Mouse (Mus musculus) MEL (cell line): ENCODE measurements around the gene Dbnl. TPM values are rescaled to one million over a fixed set of nuclear protein-coding genes. Genes with fewer than 3 reads are reported as not detected.

Experiments used
- DNase-seq: peaks from one replicate; pipeline ENCODE4 v3.0.0; 2011; ENCODE audit warnings: low read depth, low spot score
- H3K27ac ChIP-seq: 2 replicates; pipeline ENCODE4 v1.5.1; 2012; ENCODE audit warnings: low read depth, mild to moderate bottlenecking, control low read depth, low read length, moderate library complexity; ENCODE audit not compliant: control insufficient read depth
- H3K27me3 ChIP-seq, 2 experiments: fragments of 150-350 bp in 1 of 2; sonication (generic) in 1 of 2; 2 replicates each; pipeline ENCODE4 v1.6.1; 2012; ENCODE audit warnings: low read length in 2 of 2, mild to moderate bottlenecking in 2 of 2, improper control_type of control experiment in 1 of 2, moderate library complexity in 1 of 2; ENCODE audit not compliant: insufficient read depth in 2 of 2, control insufficient read depth in 1 of 2
- H3K36me3 ChIP-seq, 2 experiments: 2 replicates each; pipeline ENCODE4 v1.6.1; 2012 to 2014; ENCODE audit warnings: low read length in 2 of 2, improper control_type of control experiment in 1 of 2, inconsistent platforms in 1 of 2, mild to moderate bottlenecking in 1 of 2; ENCODE audit not compliant: insufficient read depth in 2 of 2, control insufficient read depth in 1 of 2
- H3K4me1 ChIP-seq, 2 experiments: fragments of 150-350 bp in 1 of 2; sonication (generic) in 1 of 2; 2 replicates each; pipeline ENCODE4 v1.6.1; 2012; ENCODE audit warnings: low read length in 2 of 2, improper control_type of control experiment in 1 of 2, mild to moderate bottlenecking in 1 of 2; ENCODE audit not compliant: insufficient read depth in 2 of 2, control insufficient read depth in 1 of 2
- H3K4me3 ChIP-seq, 2 experiments: fragments of 150-350 bp in 1 of 2; sonication (generic) in 1 of 2; 2 replicates each; pipeline ENCODE4 v1.5.1; 2012; ENCODE audit warnings: low read depth in 2 of 2, low read length in 2 of 2, mild to moderate bottlenecking in 2 of 2, moderate library complexity in 2 of 2, control low read depth in 1 of 2, improper control_type of control experiment in 1 of 2; ENCODE audit not compliant: control insufficient read depth in 1 of 2, insufficient read depth in 1 of 2
- H3K79me2 ChIP-seq: 2 replicates; pipeline ENCODE4 v1.6.1; 2012; ENCODE audit warnings: mild to moderate bottlenecking, low read length, moderate library complexity; ENCODE audit not compliant: control insufficient read depth, poor library complexity, insufficient read depth
- H3K9ac ChIP-seq: 2 replicates; pipeline ENCODE4 v1.6.1; 2012; ENCODE audit warnings: low read depth, mild to moderate bottlenecking, control low read depth, low read length, moderate library complexity; ENCODE audit not compliant: control insufficient read depth, poor library complexity, severe bottlenecking
- H3K9me3 ChIP-seq: fragments of 150-350 bp; sonication (generic); replicated peaks from 2 replicates; pipeline ENCODE4 v1.6.1; 2012; ENCODE audit warnings: mild to moderate bottlenecking, low read length, improper control_type of control experiment, moderate library complexity; ENCODE audit not compliant: insufficient read depth
- BHLHE40 ChIP-seq: IDR thresholded peaks from 2 replicates; pipeline ENCODE4 v1.6.1; 2012; ENCODE audit warnings: low read depth, mild to moderate bottlenecking, inconsistent platforms, low read length, improper control_type of control experiment, borderline replicate concordance
- CHD1 ChIP-seq: IDR thresholded peaks from 2 replicates; pipeline ENCODE4 v1.6.1; 2012; ENCODE audit warnings: low read depth, mild to moderate bottlenecking, inconsistent platforms, low read length, improper control_type of control experiment
- CHD2 ChIP-seq: IDR thresholded peaks from 2 replicates; pipeline ENCODE4 v1.6.1; 2011; ENCODE audit warnings: low read length, improper control_type of control experiment
- CTCF ChIP-seq, 3 experiments: IDR thresholded peaks in 2 of 3; conservative IDR thresholded peaks in 1 of 3; 2 replicates each; pipeline ENCODE4 v1.5.1; 2011 to 2012; ENCODE audit warnings: low read length in 3 of 3, low read depth in 2 of 3, mild to moderate bottlenecking in 2 of 3, improper control_type of control experiment in 1 of 3, inconsistent platforms in 1 of 3, mixed read lengths in 1 of 3, moderate library complexity in 1 of 3; ENCODE audit not compliant: control insufficient read depth in 1 of 3, insufficient read depth in 1 of 3, poor library complexity in 1 of 3, severe bottlenecking in 1 of 3
- E2F4 ChIP-seq: IDR thresholded peaks from 2 replicates; pipeline ENCODE4 v1.6.1; 2011; ENCODE audit warnings: low read depth, low read length, improper control_type of control experiment, borderline replicate concordance
- ELF1 ChIP-seq: IDR thresholded peaks from 2 replicates; pipeline ENCODE4 v1.6.1; 2014; ENCODE audit warnings: low read depth, mild to moderate bottlenecking, inconsistent platforms, low read length, improper control_type of control experiment, moderate library complexity
- EP300 ChIP-seq, 2 experiments: IDR thresholded peaks; 2 replicates each; pipeline ENCODE4 v1.6.1; 2011; ENCODE audit warnings: improper control_type of control experiment in 2 of 2, low read length in 2 of 2, low read depth in 1 of 2, mild to moderate bottlenecking in 1 of 2
- ETS1 ChIP-seq: IDR thresholded peaks from 2 replicates; pipeline ENCODE4 v1.6.1; 2012; ENCODE audit warnings: low read depth, mild to moderate bottlenecking, inconsistent platforms, low read length, improper control_type of control experiment, moderate library complexity
- JUND ChIP-seq: IDR thresholded peaks from 2 replicates; pipeline ENCODE4 v1.6.1; 2011; ENCODE audit warnings: low read depth, mild to moderate bottlenecking, improper control_type of control experiment, low read length
- KAT2A ChIP-seq: conservative IDR thresholded peaks from 2 replicates; pipeline ENCODE4 v1.6.1; 2012; ENCODE audit warnings: low read depth, low read length, improper control_type of control experiment, inconsistent platforms
- MAFK ChIP-seq: IDR thresholded peaks from 2 replicates; pipeline ENCODE4 v1.6.1; 2011; ENCODE audit warnings: low read depth, mild to moderate bottlenecking, low read length, improper control_type of control experiment, borderline replicate concordance
- MEF2A ChIP-seq: IDR thresholded peaks from 2 replicates; pipeline ENCODE4 v1.6.1; 2014; ENCODE audit warnings: low read depth, mild to moderate bottlenecking, inconsistent platforms, low read length, improper control_type of control experiment; ENCODE audit not compliant: poor library complexity, insufficient replicate concordance, severe bottlenecking; ENCODE audit errors: extremely low read depth
- MXI1 ChIP-seq: IDR thresholded peaks from 2 replicates; pipeline ENCODE4 v1.6.1; 2011; ENCODE audit warnings: mild to moderate bottlenecking, low read depth, low read length, improper control_type of control experiment
- MYB ChIP-seq: IDR thresholded peaks from 2 replicates; pipeline ENCODE4 v1.6.1; 2011; ENCODE audit warnings: mild to moderate bottlenecking, low read depth, low read length, improper control_type of control experiment
- MYC ChIP-seq: IDR thresholded peaks from 2 replicates; pipeline ENCODE4 v1.6.1; 2011; ENCODE audit warnings: low read depth, mild to moderate bottlenecking, low read length, improper control_type of control experiment, moderate library complexity
- NELFE ChIP-seq: IDR thresholded peaks from 2 replicates; pipeline ENCODE4 v1.6.1; 2011; ENCODE audit warnings: low read depth, low read length, improper control_type of control experiment
- NRF1 ChIP-seq: IDR thresholded peaks from 2 replicates; pipeline ENCODE4 v1.6.1; 2014; ENCODE audit warnings: low read depth, mild to moderate bottlenecking, inconsistent platforms, low read length, improper control_type of control experiment, moderate library complexity; ENCODE audit not compliant: poor library complexity, insufficient read depth, severe bottlenecking
- POLR2A ChIP-seq, 2 experiments: IDR thresholded peaks; 2 replicates each; pipeline ENCODE4 v1.6.1; 2011 to 2012; ENCODE audit warnings: low read length in 2 of 2, mild to moderate bottlenecking in 2 of 2, control low read depth in 1 of 2, improper control_type of control experiment in 1 of 2, low read depth in 1 of 2, moderate library complexity in 1 of 2; ENCODE audit not compliant: control insufficient read depth in 1 of 2, insufficient read depth in 1 of 2, poor library complexity in 1 of 2
- POLR2AphosphoS5 ChIP-seq: IDR thresholded peaks from 2 replicates; pipeline ENCODE4 v1.6.1; 2012; ENCODE audit warnings: low read depth, borderline replicate concordance, mild to moderate bottlenecking, inconsistent platforms, low read length, moderate library complexity, mixed read lengths
- RCOR1 ChIP-seq: IDR thresholded peaks from 2 replicates; pipeline ENCODE4 v1.6.1; 2012; ENCODE audit warnings: low read depth, mild to moderate bottlenecking, inconsistent platforms, low read length, improper control_type of control experiment
- SIN3A ChIP-seq: IDR thresholded peaks from 2 replicates; pipeline ENCODE4 v1.6.1; 2012; ENCODE audit warnings: low read length, improper control_type of control experiment, inconsistent platforms
- UBTF ChIP-seq: IDR thresholded peaks from 2 replicates; pipeline ENCODE4 v1.6.1; 2012; ENCODE audit warnings: low read depth, mild to moderate bottlenecking, inconsistent platforms, low read length, improper control_type of control experiment, moderate library complexity, borderline replicate concordance; ENCODE audit not compliant: insufficient read depth
- USF1 ChIP-seq: IDR thresholded peaks from 2 replicates; pipeline ENCODE4 v1.6.1; 2014; ENCODE audit warnings: low read depth, mild to moderate bottlenecking, inconsistent platforms, low read length, improper control_type of control experiment, moderate library complexity
- USF2 ChIP-seq, 2 experiments: IDR thresholded peaks; 2 replicates each; pipeline ENCODE4 v1.6.1; 2011 to 2012; ENCODE audit warnings: improper control_type of control experiment in 2 of 2, low read length in 2 of 2, borderline replicate concordance in 1 of 2, inconsistent platforms in 1 of 2, low read depth in 1 of 2, mild to moderate bottlenecking in 1 of 2; ENCODE audit not compliant: insufficient read depth in 1 of 2
- ZC3H11A ChIP-seq: IDR thresholded peaks from 2 replicates; pipeline ENCODE4 v1.6.1; 2012; ENCODE audit warnings: low read depth, mild to moderate bottlenecking, inconsistent platforms, low read length, improper control_type of control experiment
- ZKSCAN1 ChIP-seq: IDR thresholded peaks from 2 replicates; pipeline ENCODE4 v1.6.1; 2012; ENCODE audit warnings: low read depth, mild to moderate bottlenecking, inconsistent platforms, low read length, improper control_type of control experiment, moderate library complexity
- ZMIZ1 ChIP-seq: IDR thresholded peaks from 2 replicates; pipeline ENCODE4 v1.6.1; 2012; ENCODE audit warnings: low read depth, mild to moderate bottlenecking, inconsistent platforms, low read length, improper control_type of control experiment, moderate library complexity
- ZNF384 ChIP-seq: IDR thresholded peaks from 2 replicates; pipeline ENCODE4 v1.6.1; 2012; ENCODE audit warnings: low read depth, mild to moderate bottlenecking, inconsistent platforms, low read length, improper control_type of control experiment
- polyA plus RNA-seq, 2 experiments: library from polyadenylated mRNA; stranded (reverse) in 1 of 2; unstranded in 1 of 2; fragments of >175 nt in 1 of 2; fragments of >200 nt in 1 of 2; gene quantifications; 2 replicates each; pipeline versions ENCODE4 v1.2.1 to v1.2.4; 2012; ENCODE audit warnings: low replicate concordance in 2 of 2, low read depth in 1 of 2; ENCODE audit not compliant: insufficient read length in 2 of 2, insufficient read depth in 1 of 2, missing spikeins in 1 of 2
- total RNA-seq: library from RNA; depleted of rRNA; stranded (reverse); fragments of 300-350 nt; gene quantifications from 2 replicates; pipeline ENCODE4 v1.2.3, GENCODE M21; 2012

Gene Dbnl
- total and polyA plus RNA-seq, 3 experiments = 73.5 to 149 TPM; not detected in 1

- H3K79me2 ChIP-seq = peaks cover 4% of the 10 kb centered on the region; the same call in 1 of the 2 replicates
- H3K27me3 ChIP-seq = no peaks in the 10 kb centered on the region
- H3K36me3 ChIP-seq = peaks cover 0 to 9% of the 10 kb centered on the region in 2 experiments; a peak in 2 of 4 replicates
- no peak overlapping the region for H3K9ac ChIP-seq
- H3K27ac ChIP-seq = no peak overlapping the region
- no peak overlapping the region for H3K4me3 ChIP-seq
- peaks cover 2 to 8% of the 10 kb centered on the region in 2 experiments for H3K4me1 ChIP-seq
- no peak for DNase-seq
- TF ChIP-seq E2F4 (no peak), RCOR1 (no peak), SIN3A (no peak), BHLHE40 (no peak)
- H3K9me3 ChIP-seq = no peaks in the 10 kb centered on the region
Observed at GRCm38 (mm10) chr11:5753755-5754154, 34.5 kb upstream of the Dbnl start.

GRCm38 (mm10) chr11:5761820-5762632, 26.3 kb upstream of the Dbnl start, which contains the start of gene Urgcp:
Gene Urgcp (minus strand): TSS chr11:5762376.
- Histone ChIP-seq H3K27ac (peak within 1 kb of the TSS; percentile 83), H3K4me3 (peak within 1 kb of the TSS; percentile 72 to 84), H3K27me3 (no peaks in the 10 kb centered on the region), H3K4me1 (peaks cover 3 to 23% of the 10 kb centered on the region in 2 experiments), H3K79me2 (peaks cover 17% of the 10 kb centered on the region), H3K9ac (peak within 1 kb of the TSS; percentile 86), H3K9me3 (no peaks in the 10 kb centered on the region), H3K36me3 (peaks cover 0 to 25% of the 10 kb centered on the region in 2 experiments; a peak in 2 of 4 replicates)
- peak; percentile 99 for DNase-seq
- TF ChIP-seq EP300 (IDR thresholded peaks at IDR 0.05; ENCODE audit: low read depth in 1 of 2, low read length in 2 of 2) = no peak
- TF ChIP-seq USF1 = peak; percentile 98
- TF ChIP-seq POLR2A (IDR thresholded peaks at IDR 0.05; ENCODE audit: control insufficient read depth in 1 of 2, insufficient read depth in 1 of 2, low read depth in 1 of 2, low read length in 2 of 2, poor library complexity in 1 of 2) = peak; percentile 100
- peak; percentile 97 for TF ChIP-seq ZMIZ1
- peak; percentile 59; the same call in 1 of the 2 replicates for TF ChIP-seq UBTF
- no peak for TF ChIP-seq MEF2A
- peak; percentile 100 for TF ChIP-seq NELFE
- TF ChIP-seq MYB = no peak
- peak in 1 of 2 experiments; percentile 85; a peak in 3 of 4 replicates for TF ChIP-seq USF2 (IDR thresholded peaks at IDR 0.05; ENCODE audit: borderline replicate concordance in 1 of 2, insufficient read depth in 1 of 2, low read depth in 1 of 2, low read length in 2 of 2)
- TF ChIP-seq CHD1 = 0 out of 2 replicates have a peak, but pooled peaks have one; percentile 22
- 0 out of 2 replicates have a peak, but pooled peaks have one; percentile 42 for TF ChIP-seq POLR2AphosphoS5
- 0 out of 2 replicates have a peak, but pooled peaks have one; percentile 60 for TF ChIP-seq ELF1
- TF ChIP-seq MAFK = no peak
- no peak for TF ChIP-seq ZKSCAN1
- no peak for TF ChIP-seq CHD2
- TF ChIP-seq MXI1 = peak; percentile 93
- TF ChIP-seq NRF1 = peak; percentile 80
- TF ChIP-seq ZNF384 = no peak
- 0 out of 2 replicates have a peak, but pooled peaks have one; percentile 46 for TF ChIP-seq ETS1
- TF ChIP-seq RCOR1 = no peak
- peak; percentile 60; the same call in 1 of the 2 replicates for TF ChIP-seq KAT2A
- no peak for TF ChIP-seq JUND
- TF ChIP-seq MYC = peak; percentile 85
- TF ChIP-seq ZC3H11A = no peak
- no peak for TF ChIP-seq CTCF (IDR thresholded peaks at IDR 0.05 in 2 of 3, conservative IDR thresholded peaks at IDR 0.05 in 1 of 3; ENCODE audit: control insufficient read depth in 1 of 3, insufficient read depth in 1 of 3, low read depth in 2 of 3, low read length in 3 of 3, poor library complexity in 1 of 3, severe bottlenecking in 1 of 3)
